Mouse (Mus musculus) heart, embryonic 10.5 days (tissue): ENCODE measurements around the gene Helz. TPM values are rescaled to one million over a fixed set of nuclear protein-coding genes. Genes with fewer than 3 reads are reported as not detected.

ENCODE experiments used
- DNase-seq: peaks from one replicate; pipeline ENCODE4 v3.0.0-alpha.2; 2017; ENCODE audit warnings: low spot score
- H3K27ac ChIP-seq: fragments of 300-500 bp; sonication (generic); 2 replicates; pipeline ENCODE4 v1.5.1; 2016; ENCODE audit warnings: mild to moderate bottlenecking
- H3K27me3 ChIP-seq: fragments of 300-500 bp; sonication (generic); 2 replicates; pipeline ENCODE4 v1.6.1; 2016; ENCODE audit warnings: mild to moderate bottlenecking; ENCODE audit not compliant: poor library complexity, insufficient read depth, severe bottlenecking
- H3K36me3 ChIP-seq: fragments of 300-500 bp; sonication (generic); 2 replicates; pipeline ENCODE4 v1.6.1; 2016; ENCODE audit warnings: mild to moderate bottlenecking, moderate library complexity
- H3K4me1 ChIP-seq: fragments of 300-500 bp; sonication (generic); 2 replicates; pipeline ENCODE4 v1.6.1; 2016; ENCODE audit warnings: mild to moderate bottlenecking
- H3K4me3 ChIP-seq: fragments of 300-500 bp; sonication (generic); 2 replicates; pipeline ENCODE4 v1.5.1; 2016; ENCODE audit warnings: mild to moderate bottlenecking, moderate library complexity
- H3K9me3 ChIP-seq: fragments of 300-500 bp; sonication (generic); 2 replicates; pipeline ENCODE4 v1.6.1; 2016; ENCODE audit warnings: mild to moderate bottlenecking, moderate library complexity
- WGBS: fragments of 180-500 bp; shearing (Covaris S2); methylation state at CpG from one replicate; pipeline ENCODE4 v1.1.7; 2016; 5-methylcytosine and 5-hydroxymethylcytosine counted together
- polyA plus RNA-seq: library from polyadenylated mRNA; unstranded; fragments of >200 nt; fragmentation: Nextera tagmentation; extraction: Ambion mirVana; gene quantifications from 2 replicates; pipeline ENCODE4 v1.2.1, GENCODE M21; 2016

The Helz gene
- polyA plus RNA-seq, 1 experiment from 2014 or later = 20.9 TPM

GRCm38 (mm10) chr11:107668977-107669376 lies 121.2 kb downstream of the Helz start:
- no peak for DNase-seq
- Histone ChIP-seq H3K4me1 (peaks cover 9% of the 10 kb centered on the region; the same call in 1 of the 2 replicates), H3K27me3 (0 out of 2 replicates have a peak, but pooled peaks cover 5% of the 10 kb centered on the region), H3K27ac (no peak overlapping the region), H3K4me3 (no peak overlapping the region), H3K36me3 (peaks cover 82% of the 10 kb centered on the region), H3K9me3 (no peaks in the 10 kb centered on the region)
- 78% methylated on average over 4 of the region's 4 CpGs for WGBS

- 88% methylated on average over 5 of the region's 5 CpGs for WGBS
- Histone ChIP-seq H3K4me3 (no peak overlapping the region), H3K9me3 (no peaks in the 10 kb centered on the region), H3K27me3 (0 out of 2 replicates have a peak, but pooled peaks cover 5% of the 10 kb centered on the region), H3K4me1 (no peaks in the 10 kb centered on the region), H3K36me3 (peaks cover 70% of the 10 kb centered on the region), H3K27ac (no peak overlapping the region)
- no peak for DNase-seq
These were observed 126.3 kb downstream of the Helz start for GRCm38 (mm10) chr11:107674006-107674405.

- Histone ChIP-seq H3K27me3 (0 out of 2 replicates have a peak, but pooled peaks cover 5% of the 10 kb centered on the region), H3K4me3 (no peak overlapping the region), H3K9me3 (no peaks in the 10 kb centered on the region), H3K4me1 (no peaks in the 10 kb centered on the region), H3K27ac (no peak overlapping the region), H3K36me3 (peaks cover 65% of the 10 kb centered on the region)
- DNase-seq = no peak
- WGBS = 91% methylated on average over 8 of the region's 8 CpGs
These were observed 126.9 kb downstream of the Helz start for GRCm38 (mm10) chr11:107674601-107675000.

- Histone ChIP-seq H3K27me3 (0 out of 2 replicates have a peak, but pooled peaks cover 2% of the 10 kb centered on the region), H3K9me3 (no peaks in the 10 kb centered on the region), H3K4me1 (no peaks in the 10 kb centered on the region), H3K27ac (no peak overlapping the region), H3K4me3 (no peak overlapping the region), H3K36me3 (peaks cover 61% of the 10 kb centered on the region)
- WGBS = 87% methylated on average over 10 of the region's 10 CpGs
- DNase-seq = no peak
These were observed 127.5 kb downstream of the Helz start for GRCm38 (mm10) chr11:107675246-107675645.

GRCm38 (mm10) chr11:107676207-107676940 lies 128.6 kb downstream of the Helz start:
- Histone ChIP-seq H3K4me1 (no peaks in the 10 kb centered on the region), H3K27me3 (no peaks in the 10 kb centered on the region), H3K4me3 (no peak overlapping the region), H3K36me3 (peaks cover 50% of the 10 kb centered on the region), H3K9me3 (no peaks in the 10 kb centered on the region), H3K27ac (no peak overlapping the region)
- DNase-seq = no peak
- WGBS = 76% methylated on average over 17 of the region's 17 CpGs

- Histone ChIP-seq H3K27me3 (no peaks in the 10 kb centered on the region), H3K27ac (no peak overlapping the region), H3K4me1 (no peaks in the 10 kb centered on the region), H3K4me3 (no peak overlapping the region), H3K36me3 (peaks cover 32% of the 10 kb centered on the region), H3K9me3 (no peaks in the 10 kb centered on the region)
- WGBS = 86% methylated on average over 9 of the region's 9 CpGs
- no peak for DNase-seq
These were observed 135.1 kb downstream of the Helz start for GRCm38 (mm10) chr11:107682694-107683355.

- Histone ChIP-seq H3K9me3 (no peaks in the 10 kb centered on the region), H3K27ac (no peak overlapping the region), H3K36me3 (peaks cover 35% of the 10 kb centered on the region), H3K27me3 (no peaks in the 10 kb centered on the region), H3K4me3 (no peak overlapping the region), H3K4me1 (no peaks in the 10 kb centered on the region)
- no peak for DNase-seq
- 78% methylated on average over 19 of the region's 19 CpGs for WGBS
These were observed 136.1 kb downstream of the Helz start for GRCm38 (mm10) chr11:107683544-107684465.

- no peaks in the 10 kb centered on the region for H3K27me3 ChIP-seq
- H3K9me3 ChIP-seq = no peaks in the 10 kb centered on the region
- H3K4me3 ChIP-seq = no peak overlapping the region
- H3K27ac ChIP-seq = no peak overlapping the region
- DNase-seq = no peak
- 85% methylated on average over 20 of the region's 20 CpGs for WGBS
- H3K4me1 ChIP-seq = no peaks in the 10 kb centered on the region
- peaks cover 31% of the 10 kb centered on the region for H3K36me3 ChIP-seq
These were observed 138.6 kb downstream of the Helz start for GRCm38 (mm10) chr11:107686290-107686689.

- DNase-seq = no peak
- Histone ChIP-seq H3K9me3 (no peaks in the 10 kb centered on the region), H3K4me1 (no peaks in the 10 kb centered on the region), H3K27ac (no peak overlapping the region), H3K27me3 (no peaks in the 10 kb centered on the region), H3K4me3 (no peak overlapping the region), H3K36me3 (peaks cover 25% of the 10 kb centered on the region)
- 95% methylated on average over 10 of the region's 10 CpGs for WGBS
These were observed 140.8 kb downstream of the Helz start for GRCm38 (mm10) chr11:107688480-107688879.

GRCm38 (mm10) chr11:107691569-107691968 lies 143.8 kb downstream of the Helz start:
- Histone ChIP-seq H3K36me3 (peaks cover 9% of the 10 kb centered on the region), H3K27ac (no peak overlapping the region), H3K27me3 (no peaks in the 10 kb centered on the region), H3K4me3 (no peak overlapping the region), H3K9me3 (no peaks in the 10 kb centered on the region), H3K4me1 (no peaks in the 10 kb centered on the region)
- DNase-seq = no peak
- WGBS = 66% methylated on average over 8 of the region's 8 CpGs

- no peak for DNase-seq
- Histone ChIP-seq H3K27me3 (no peaks in the 10 kb centered on the region), H3K9me3 (no peaks in the 10 kb centered on the region), H3K4me3 (no peak overlapping the region), H3K4me1 (no peaks in the 10 kb centered on the region), H3K27ac (no peak overlapping the region), H3K36me3 (peaks cover 3% of the 10 kb centered on the region)
- WGBS = 82% methylated on average over 6 of the region's 6 CpGs
These were observed 145.6 kb downstream of the Helz start for GRCm38 (mm10) chr11:107693338-107693737.

- H3K27ac ChIP-seq = no peak overlapping the region
- WGBS = 84% methylated on average over 4 of the region's 4 CpGs
- peaks cover 12% of the 10 kb centered on the region; the same call in 1 of the 2 replicates for H3K4me1 ChIP-seq
- no peak for DNase-seq
- no peaks in the 10 kb centered on the region for H3K36me3 ChIP-seq
- no peaks in the 10 kb centered on the region for H3K9me3 ChIP-seq
- H3K4me3 ChIP-seq = no peak overlapping the region
- H3K27me3 ChIP-seq = 0 out of 2 replicates have a peak, but pooled peaks cover 6% of the 10 kb centered on the region
These were observed 152.2 kb downstream of the Helz start for GRCm38 (mm10) chr11:107699967-107700366.
